Mouse (Mus musculus): Measurements from ENCODE around the gene Nol9.

- no peak for TF ChIP-seq CTCF (IDR thresholded peaks at IDR 0.05; ENCODE audit: extremely low read depth, insufficient read length, insufficient replicate concordance, low read depth, low read length)
- no peak for TF ChIP-seq POLR2A (IDR thresholded peaks at IDR 0.05; ENCODE audit: low read depth, low read length)
These were observed 41.4 kb upstream of the Nol9 start for GRCm38 (mm10) chr4:151997701-151998100.

Data from small intestine, adult 2 months (tissue).